Mouse (Mus musculus) liver (tissue): ENCODE data around the gene Med24.
"Not testable (repeated sequence)": the region's sequence is repeated elsewhere in the genome, so short reads cannot be mapped to it uniquely, and the experiment has no call there.

Experiments
- DNase-seq: peaks from one replicate; pipeline ENCODE4 v3.0.0-alpha.2; 2020; ENCODE audit warnings: mixed read lengths

Gene Med24

GRCm38 (mm10) chr11:98745932-98746853 lies 17.0 kb upstream of the Med24 start:
- no peak for DNase-seq

GRCm38 (mm10) chr11:98744456-98745019 lies 15.3 kb upstream of the Med24 start:
- no peak for DNase-seq

GRCm38 (mm10) chr11:98743655-98744345 lies 14.6 kb upstream of the Med24 start:
- peak; percentile 46 for DNase-seq

GRCm38 (mm10) chr11:98742397-98743291 lies 13.4 kb upstream of the Med24 start:
- DNase-seq = peak; percentile 59

- DNase-seq = peak; percentile 89
These were observed 12.6 kb upstream of the Med24 start for GRCm38 (mm10) chr11:98741622-98742396.

- no peak for DNase-seq
These were observed 11.9 kb upstream of the Med24 start for GRCm38 (mm10) chr11:98741051-98741620.

GRCm38 (mm10) chr11:98740393-98741050 lies 11.3 kb upstream of the Med24 start, which contains the start of gene Thra:
Gene Thra, plus strand, starts transcription at chr11:98740638.
- peak; percentile 86 for DNase-seq

- peak; percentile 49 for DNase-seq
These were observed 10.8 kb upstream of the Med24 start for GRCm38 (mm10) chr11:98740026-98740392.

- DNase-seq = no peak
These were observed 9.7 kb upstream of the Med24 start for GRCm38 (mm10) chr11:98738925-98739324.

- no peak for DNase-seq
These were observed 9.2 kb upstream of the Med24 start for GRCm38 (mm10) chr11:98738428-98738911.

- not testable (repeated sequence) for DNase-seq
These were observed 8.0 kb upstream of the Med24 start for GRCm38 (mm10) chr11:98737220-98737619.

- DNase-seq = no peak
These were observed 6.9 kb upstream of the Med24 start for GRCm38 (mm10) chr11:98736176-98736575.

GRCm38 (mm10) chr11:98735111-98735510 lies 5.9 kb upstream of the Med24 start:
- no peak for DNase-seq

- DNase-seq = no peak
These were observed 4.8 kb upstream of the Med24 start for GRCm38 (mm10) chr11:98734020-98734419.

- no peak for DNase-seq
These were observed 1.9 kb upstream of the Med24 start for GRCm38 (mm10) chr11:98731134-98731533.

GRCm38 (mm10) chr11:98730727-98731126 lies 1.5 kb upstream of the Med24 start:
- DNase-seq = no peak

GRCm38 (mm10) chr11:98725926-98726506 lies 3.2 kb downstream of the Med24 start:
- no peak for DNase-seq

GRCm38 (mm10) chr11:98723098-98723497 lies 6.1 kb downstream of the Med24 start:
- no peak for DNase-seq

- DNase-seq = no peak
These were observed 7.6 kb downstream of the Med24 start for GRCm38 (mm10) chr11:98721458-98722226.
